Mouse (Mus musculus): ENCODE data around the gene Mcoln2.
A peak's percentile ranks its signal among the peaks of the same experiment; 100 is the strongest.

Gene Mcoln2

GRCm38 (mm10) chr3:146225061-146225761, 75.6 kb downstream of the Mcoln2 start:
- DNase-seq (ENCODE audit: low read depth): peak; percentile 89

GRCm38 (mm10) chr3:146227427-146227826, 77.8 kb downstream of the Mcoln2 start:
- no peak for DNase-seq (ENCODE audit: low read depth)

- no peak for DNase-seq (ENCODE audit: low read depth)
Measured at GRCm38 (mm10) chr3:146228559-146229310, 79.1 kb downstream of the Mcoln2 start.

- DNase-seq (ENCODE audit: low read depth): no peak
Measured at GRCm38 (mm10) chr3:146232708-146233107, 83.1 kb downstream of the Mcoln2 start.

- DNase-seq (ENCODE audit: low read depth): no peak
Measured at GRCm38 (mm10) chr3:146233741-146234140, 84.1 kb downstream of the Mcoln2 start.

GRCm38 (mm10) chr3:146234530-146234929, 84.9 kb downstream of the Mcoln2 start:
- DNase-seq (ENCODE audit: low read depth): no peak

GRCm38 (mm10) chr3:146236280-146236679, 86.6 kb downstream of the Mcoln2 start:
- DNase-seq (ENCODE audit: low read depth): no peak

GRCm38 (mm10) chr3:146237676-146238075, 88.0 kb downstream of the Mcoln2 start:
- no peak for DNase-seq (ENCODE audit: low read depth)

GRCm38 (mm10) chr3:146244630-146245029, 95.0 kb downstream of the Mcoln2 start:
- DNase-seq (ENCODE audit: low read depth): no peak

Measured in NIH3T3 (cell line).